Mouse (Mus musculus) midbrain, postnatal 0 days (tissue): Measurements from ENCODE around the gene 1500009L16Rik. TPM values are rescaled to one million over a fixed set of nuclear protein-coding genes. Genes with fewer than 3 reads are reported as not detected.
A peak's percentile ranks its signal among the peaks of the same experiment; 100 is the strongest.

Experiments used
- ATAC-seq: fragments of 200-750 bp; cut with Nextera tagmentation; 2 replicates; pipeline ENCODE4 v1.8.0; 2017; ENCODE audit warnings: moderate number of reproducible peaks, mild to moderate bottlenecking, moderate TSS enrichment, moderate library complexity; ENCODE audit not compliant: low FRiP score
- DNase-seq: peaks from one replicate; pipeline ENCODE4 v3.0.0-alpha.2; 2015; ENCODE audit warnings: low spot score
- H3K27ac ChIP-seq: fragments of 300-500 bp; sonication (generic); 2 replicates; pipeline ENCODE4 v1.5.1; 2014; ENCODE audit warnings: low read depth, mild to moderate bottlenecking, low read length, mixed read lengths
- H3K27me3 ChIP-seq: fragments of 300-500 bp; sonication (generic); 2 replicates; pipeline ENCODE4 v1.6.1; 2014; ENCODE audit warnings: low read length, control low read depth, mixed read lengths; ENCODE audit not compliant: insufficient read depth
- H3K36me3 ChIP-seq: fragments of 300-500 bp; sonication (generic); 2 replicates; pipeline ENCODE4 v1.6.1; 2014; ENCODE audit warnings: low read length, control low read depth, mixed read lengths; ENCODE audit not compliant: insufficient read depth
- H3K4me1 ChIP-seq: fragments of 300-500 bp; sonication (generic); 2 replicates; pipeline ENCODE4 v1.6.1; 2014; ENCODE audit warnings: mild to moderate bottlenecking, control low read depth, antibody characterized with exemption, low read length, mixed read lengths; ENCODE audit not compliant: insufficient read depth
- H3K4me2 ChIP-seq: fragments of 300-500 bp; sonication (generic); 2 replicates; pipeline ENCODE4 v1.6.1; 2014; ENCODE audit warnings: low read depth, mild to moderate bottlenecking, low read length, mixed read lengths; ENCODE audit not compliant: poor library complexity, severe bottlenecking
- H3K4me3 ChIP-seq: fragments of 300-500 bp; sonication (generic); 2 replicates; pipeline ENCODE4 v1.5.1; 2014; ENCODE audit warnings: low read depth, mild to moderate bottlenecking, low read length, moderate library complexity
- H3K9ac ChIP-seq: fragments of 300-500 bp; sonication (generic); replicated peaks from 2 replicates; pipeline ENCODE4 v1.6.1; 2014; ENCODE audit warnings: mild to moderate bottlenecking, low read length, moderate library complexity, mixed read lengths; ENCODE audit not compliant: poor library complexity, severe bottlenecking
- H3K9me3 ChIP-seq: fragments of 300-500 bp; sonication (generic); 2 replicates; pipeline ENCODE4 v1.6.1; 2016; ENCODE audit warnings: low read length, control low read depth
- CTCF ChIP-seq: IDR thresholded peaks from 2 replicates; pipeline ENCODE4 v1.5.1; 2016; ENCODE audit warnings: antibody characterized with exemption, mild to moderate bottlenecking
- WGBS: fragments of 180-500 bp; shearing (Covaris S2); extraction: QIAGEN DNeasy Blood & Tissue Kit; methylation state at CpG from one replicate; pipeline ENCODE4 v1.1.7; 2014; 5-methylcytosine and 5-hydroxymethylcytosine counted together
- polyA plus RNA-seq: library from polyadenylated mRNA; unstranded; fragments of >200 nt; fragmentation: Nextera tagmentation; extraction: Ambion mirVana; gene quantifications from 2 replicates; pipeline ENCODE4 v1.2.1, GENCODE M21; 2015
- total RNA-seq: library from RNA; depleted of rRNA; stranded (reverse); fragments of >200 nt; gene quantifications from 2 replicates; pipeline ENCODE4 v1.2.3, GENCODE M21; 2014

Gene 1500009L16Rik
- total and polyA plus RNA-seq, 2 experiments from 2014 or later, result 63.7 to 122 TPM

GRCm38 (mm10) chr10:83727846-83728245 is 5.2 kb downstream of the 1500009L16Rik start:
- no peak overlapping the region for H3K4me2 ChIP-seq
- no peak for TF ChIP-seq CTCF
- no peak overlapping the region for H3K27ac ChIP-seq
- DNase-seq, result no peak
- no peak overlapping the region for H3K4me3 ChIP-seq
- H3K36me3 ChIP-seq, result no peaks in the 10 kb centered on the region
- no peaks in the 10 kb centered on the region for H3K9me3 ChIP-seq
- H3K9ac ChIP-seq, result no peak overlapping the region
- WGBS, result 87% methylated on average over 5 of the region's 5 CpGs
- no peaks in the 10 kb centered on the region for H3K27me3 ChIP-seq
- H3K4me1 ChIP-seq, result no peaks in the 10 kb centered on the region
- no peak for ATAC-seq

DNA sequence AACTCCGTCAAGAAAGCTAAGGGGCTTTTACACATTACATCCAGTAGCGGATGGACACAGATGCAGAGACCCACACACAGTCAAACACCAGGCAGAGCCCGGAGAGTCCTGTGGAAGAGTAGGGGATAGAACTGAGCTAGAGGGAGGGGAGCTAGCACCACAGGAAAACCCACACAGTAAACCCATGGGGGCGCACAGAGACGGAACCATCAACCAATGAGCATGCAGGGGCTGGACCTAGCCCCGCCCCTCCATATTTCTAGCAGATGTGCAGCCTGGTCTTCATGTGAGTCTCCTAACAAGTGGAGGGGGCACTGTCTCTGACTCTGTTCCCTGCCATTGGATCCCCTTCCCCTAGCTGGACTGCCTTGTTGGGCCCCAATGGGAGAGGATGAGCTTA is 5.9 kb downstream of the 1500009L16Rik start:
- H3K4me1 ChIP-seq, result no peaks in the 10 kb centered on the region
- H3K4me3 ChIP-seq, result no peak overlapping the region
- TF ChIP-seq CTCF, result no peak
- no peak overlapping the region for H3K9ac ChIP-seq
- H3K27me3 ChIP-seq, result no peaks in the 10 kb centered on the region
- ATAC-seq (no peak), DNase-seq (no peak)
- H3K4me2 ChIP-seq, result no peak overlapping the region
- H3K27ac ChIP-seq, result no peak overlapping the region
- H3K9me3 ChIP-seq, result no peaks in the 10 kb centered on the region
- no peaks in the 10 kb centered on the region for H3K36me3 ChIP-seq
- 85% methylated on average over 6 of the region's 6 CpGs for WGBS

DNA sequence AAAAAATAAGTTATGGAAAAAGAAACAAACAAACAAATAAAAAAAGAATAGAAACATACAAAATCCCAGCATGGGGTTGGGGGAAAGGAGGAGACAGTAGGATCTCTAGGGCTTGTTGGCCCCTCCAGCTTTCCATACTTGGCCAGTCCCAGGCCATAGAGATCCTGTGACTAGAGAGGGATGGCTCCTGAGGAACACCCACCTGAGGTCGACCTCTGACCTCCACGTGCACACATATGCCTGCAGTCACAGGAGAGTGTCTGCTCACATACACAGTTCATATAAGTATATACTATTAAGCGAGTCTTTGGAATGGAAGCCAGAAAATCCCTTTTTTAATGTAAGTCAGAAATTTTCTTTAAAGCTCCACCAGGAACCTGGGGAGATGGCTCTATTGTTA is 6.4 kb downstream of the 1500009L16Rik start:
- DNase-seq (no peak), ATAC-seq (no peak)
- TF ChIP-seq CTCF, result no peak
- Histone ChIP-seq H3K27ac (no peak overlapping the region), H3K36me3 (no peaks in the 10 kb centered on the region), H3K4me1 (no peaks in the 10 kb centered on the region), H3K4me3 (no peak overlapping the region), H3K9me3 (no peaks in the 10 kb centered on the region), H3K4me2 (no peak overlapping the region), H3K27me3 (no peaks in the 10 kb centered on the region), H3K9ac (no peak overlapping the region)
- WGBS, result 80% methylated on average over 3 of the region's 3 CpGs

GRCm38 (mm10) chr10:83729492-83729891 is 6.8 kb downstream of the 1500009L16Rik start:
- Histone ChIP-seq H3K9me3 (no peaks in the 10 kb centered on the region), H3K4me3 (no peak overlapping the region), H3K9ac (no peak overlapping the region), H3K36me3 (no peaks in the 10 kb centered on the region), H3K4me1 (no peaks in the 10 kb centered on the region), H3K27me3 (no peaks in the 10 kb centered on the region), H3K27ac (no peak overlapping the region), H3K4me2 (no peak overlapping the region)
- peak; percentile 94 for TF ChIP-seq CTCF
- WGBS, result 36% methylated on average over 7 of the region's 7 CpGs
- DNase-seq (peak; percentile 79), ATAC-seq (peak; percentile 64; the same call in 1 of the 2 replicates)

DNA sequence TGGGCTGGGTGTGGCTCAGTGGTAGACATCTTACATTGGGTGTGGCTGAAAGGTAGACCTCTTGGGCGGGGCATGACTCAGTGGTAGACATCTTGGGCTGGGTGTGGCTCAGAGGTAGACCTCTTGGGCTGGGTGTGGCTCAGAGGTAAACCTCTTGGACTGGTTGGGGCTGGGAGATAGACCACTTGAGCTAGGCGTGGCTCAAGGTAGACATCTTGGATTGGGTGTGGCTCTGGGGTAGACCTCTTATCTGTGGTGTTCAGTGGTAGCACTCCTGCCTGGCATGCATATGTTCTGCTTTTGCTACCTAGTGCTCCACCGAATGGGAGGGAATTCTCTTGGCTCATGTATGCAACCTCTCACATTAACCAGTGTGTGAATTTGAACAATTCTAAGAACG is 11.1 kb downstream of the 1500009L16Rik start:
- Histone ChIP-seq H3K4me3 (no peak overlapping the region), H3K9ac (no peak overlapping the region), H3K4me1 (no peaks in the 10 kb centered on the region), H3K36me3 (no peaks in the 10 kb centered on the region), H3K27me3 (no peaks in the 10 kb centered on the region), H3K9me3 (no peaks in the 10 kb centered on the region), H3K27ac (no peak overlapping the region), H3K4me2 (no peak overlapping the region)
- ATAC-seq, result no peak
- no peak for DNase-seq
- TF ChIP-seq CTCF, result no peak
- 88% methylated on average over 4 of the region's 4 CpGs for WGBS

GRCm38 (mm10) chr10:83738996-83739655 is 16.5 kb downstream of the 1500009L16Rik start:
- H3K4me1 ChIP-seq, result no peaks in the 10 kb centered on the region
- H3K27me3 ChIP-seq, result no peaks in the 10 kb centered on the region
- DNase-seq, result no peak
- H3K4me2 ChIP-seq, result no peak overlapping the region
- no peak for ATAC-seq
- peak; percentile 23 for TF ChIP-seq CTCF
- no peaks in the 10 kb centered on the region for H3K36me3 ChIP-seq
- WGBS, result 83% methylated on average over 15 of the region's 15 CpGs
- H3K9ac ChIP-seq, result no peak overlapping the region
- no peak overlapping the region for H3K27ac ChIP-seq
- H3K9me3 ChIP-seq, result no peaks in the 10 kb centered on the region
- no peak overlapping the region for H3K4me3 ChIP-seq
